Mouse (Mus musculus): ENCODE measurements around the gene Efnb3.

Efnb3 gene

DNA sequence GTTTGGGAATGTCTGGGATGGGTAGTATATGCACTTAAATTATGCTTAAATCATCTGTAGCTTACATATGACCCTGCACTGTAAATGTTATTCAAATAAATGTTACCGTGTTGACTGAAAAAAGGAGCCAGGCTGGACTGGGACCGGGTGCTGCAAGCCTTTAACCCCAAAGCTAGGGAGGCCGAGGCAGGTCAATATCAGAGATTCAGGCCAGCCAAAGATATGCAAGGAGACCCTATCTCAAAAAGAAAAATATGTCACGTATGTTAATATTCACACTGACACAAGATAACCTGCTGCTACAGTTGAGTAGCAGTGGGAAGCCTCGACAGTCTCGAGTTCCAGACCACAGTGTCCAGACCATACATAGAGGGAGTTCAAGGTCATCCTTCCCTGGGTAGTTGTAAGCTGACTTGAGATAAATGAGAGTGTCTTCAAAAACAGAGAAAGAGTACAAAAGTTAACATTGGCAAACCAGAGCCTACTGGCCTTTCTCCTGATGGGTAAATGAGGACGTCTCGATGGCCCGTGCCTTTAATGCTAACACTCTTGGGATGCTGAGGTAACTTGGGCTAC, 22.3 kb upstream of the Efnb3 start:
- DNase-seq (ENCODE audit: low spot score in 2 of 2) = no peak

DNA sequence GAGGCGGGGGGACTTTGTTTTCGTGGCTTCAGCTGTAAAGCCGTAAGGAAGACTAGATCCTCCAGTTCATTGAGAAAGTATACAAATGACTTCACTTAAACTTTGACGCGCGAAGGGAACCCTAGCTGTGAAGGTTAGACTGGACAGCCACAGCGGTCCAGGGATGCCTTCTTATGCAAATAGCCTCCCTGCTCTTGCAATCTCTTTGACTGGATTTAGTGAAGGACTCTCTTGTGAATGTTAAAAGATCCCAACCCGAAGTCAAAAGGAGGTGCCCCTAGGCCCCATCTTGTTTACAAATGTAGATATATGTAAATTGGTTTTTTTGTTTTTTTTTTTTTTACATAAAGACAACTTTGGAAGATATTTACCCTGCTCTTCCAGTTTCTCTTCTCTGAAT, 21.8 kb upstream of the Efnb3 start:
- no peak for DNase-seq (ENCODE audit: low spot score in 2 of 2)

- peak; percentile 87 for DNase-seq (ENCODE audit: low spot score in 2 of 2)
These were observed 21.2 kb upstream of the Efnb3 start for GRCm38 (mm10) chr11:69581147-69581688.

DNA sequence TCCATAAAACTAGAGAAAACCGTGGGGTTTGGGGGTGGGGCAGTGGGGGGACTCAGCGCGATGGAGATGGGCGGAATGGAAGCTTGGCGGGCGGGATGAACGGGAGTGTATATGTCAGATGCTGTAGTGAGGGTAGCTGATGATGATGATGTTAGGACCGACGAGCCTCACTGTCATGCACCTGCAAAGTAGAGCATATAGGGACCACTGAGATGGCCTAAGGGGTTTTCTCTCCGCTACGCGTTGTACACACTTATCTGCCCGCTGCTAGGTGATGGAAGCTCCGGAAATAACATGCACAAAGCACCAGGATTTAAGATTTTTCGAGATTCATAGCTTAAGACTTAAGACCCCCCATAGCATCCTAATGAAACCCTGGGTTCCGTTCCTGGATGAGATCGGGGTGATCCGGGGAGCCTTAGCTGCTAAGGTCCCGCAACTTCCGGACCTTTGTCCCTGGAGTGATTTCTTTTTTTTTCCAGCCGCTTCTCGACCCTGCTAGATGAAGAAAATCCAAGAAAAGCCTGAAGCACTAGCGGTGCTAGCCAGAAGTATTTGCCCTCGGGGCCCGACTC, 20.7 kb upstream of the Efnb3 start:
- no peak for DNase-seq (ENCODE audit: low spot score in 2 of 2)

DNA sequence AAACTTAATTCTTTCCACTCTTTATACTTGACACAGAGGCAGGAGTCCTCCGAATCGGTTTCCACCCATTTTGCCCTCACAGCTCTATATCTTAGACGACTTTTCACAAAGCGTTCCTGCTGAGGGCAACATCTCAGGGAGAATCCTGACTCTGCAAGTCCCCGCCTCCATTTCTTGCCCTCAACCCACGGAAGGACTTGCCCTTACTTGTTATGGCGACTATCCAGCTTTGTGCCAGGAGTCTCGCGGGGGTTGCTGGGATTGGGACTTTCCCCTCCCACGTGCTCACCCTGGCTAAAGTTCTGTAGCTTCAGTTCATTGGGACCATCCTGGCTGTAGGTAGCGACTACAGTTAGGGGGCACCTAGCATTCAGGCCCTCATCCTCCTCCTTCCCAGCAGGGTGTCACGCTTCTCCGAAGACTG, 20.1 kb upstream of the Efnb3 start, which contains the start of the genes Wrap53 and Trp53:
Gene Wrap53, minus strand, starts transcription at position 165 of the 424 bp plus-strand sequence.
Gene Trp53, plus strand, starts transcription at position 269 of the 424 bp plus-strand sequence.
- DNase-seq (ENCODE audit: low spot score in 2 of 2) = peak; percentile 87 to 88

- DNase-seq (ENCODE audit: low spot score in 2 of 2) = peak; percentile 95
These were observed 19.4 kb upstream of the Efnb3 start for GRCm38 (mm10) chr11:69579128-69580017.

- DNase-seq (ENCODE audit: low spot score in 2 of 2) = no peak
These were observed 18.3 kb upstream of the Efnb3 start for GRCm38 (mm10) chr11:69578301-69578700.

DNA sequence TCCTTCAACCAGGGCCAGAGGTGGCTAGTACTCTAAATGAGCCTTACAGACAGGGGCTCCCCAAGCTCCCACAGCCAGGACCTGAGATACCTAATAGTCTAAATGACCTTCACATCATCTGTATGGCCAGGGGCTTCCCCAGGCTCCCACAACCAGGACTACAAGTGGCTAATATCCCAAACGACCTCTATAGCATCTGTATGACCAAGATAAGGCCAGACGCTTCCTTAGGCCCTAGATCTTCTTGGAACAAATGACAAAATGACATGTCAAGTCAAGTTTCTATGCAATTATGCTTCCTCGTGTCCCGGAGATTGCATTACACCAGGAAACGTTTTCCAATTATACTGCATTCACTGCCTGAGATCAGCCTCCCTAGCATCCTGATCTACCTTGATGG, 16.3 kb upstream of the Efnb3 start:
- DNase-seq (ENCODE audit: low spot score in 2 of 2) = no peak

- DNase-seq (ENCODE audit: low spot score in 2 of 2) = no peak
These were observed 15.2 kb upstream of the Efnb3 start for GRCm38 (mm10) chr11:69575220-69575619.

GRCm38 (mm10) chr11:69565131-69565530, 5.1 kb upstream of the Efnb3 start:
- no peak for DNase-seq (ENCODE audit: low spot score in 2 of 2)

GRCm38 (mm10) chr11:69564391-69564790, 4.4 kb upstream of the Efnb3 start:
- no peak for DNase-seq (ENCODE audit: low spot score in 2 of 2)

- no peak for DNase-seq (ENCODE audit: low spot score in 2 of 2)
These were observed 3.4 kb upstream of the Efnb3 start for GRCm38 (mm10) chr11:69563373-69563772.

GRCm38 (mm10) chr11:69560896-69561854, 1.2 kb upstream of the Efnb3 start:
- no peak for DNase-seq (ENCODE audit: low spot score in 2 of 2)

GRCm38 (mm10) chr11:69559183-69559582, 822 bp downstream of the Efnb3 start:
- DNase-seq (ENCODE audit: low spot score in 2 of 2) = no peak

GRCm38 (mm10) chr11:69558756-69559155, 1.2 kb downstream of the Efnb3 start:
- no peak for DNase-seq (ENCODE audit: low spot score in 2 of 2)

- no peak for DNase-seq (ENCODE audit: low spot score in 2 of 2)
These were observed 2.5 kb downstream of the Efnb3 start for GRCm38 (mm10) chr11:69557381-69557958.

DNA sequence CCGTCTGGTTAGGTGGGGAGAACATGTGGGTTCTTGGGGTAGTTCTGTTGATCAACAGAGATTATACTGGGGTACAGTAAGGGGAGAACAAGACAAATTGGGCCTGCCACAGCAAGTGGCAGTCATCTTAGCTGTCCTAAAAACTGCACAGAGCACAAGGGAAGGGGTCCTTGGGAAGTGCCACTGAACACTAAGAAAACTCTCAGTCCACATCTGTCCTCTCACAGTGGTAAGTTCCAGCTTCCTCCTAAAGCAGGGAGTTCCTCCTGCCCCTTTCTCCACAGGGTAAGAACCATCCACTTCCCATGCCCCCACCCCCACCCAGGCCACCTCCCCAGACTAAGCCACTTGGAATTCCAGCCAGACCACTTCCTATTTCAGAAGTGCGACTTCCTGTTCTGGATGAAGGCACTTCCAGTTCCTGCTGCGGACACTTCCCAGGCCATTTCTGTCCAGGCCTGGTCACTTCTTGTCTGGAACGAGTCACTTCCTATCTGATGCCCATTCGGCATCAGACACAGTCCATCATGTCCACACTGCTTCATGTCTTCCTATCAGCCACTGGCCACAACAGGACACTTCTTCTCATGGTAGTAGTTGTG, 5.4 kb downstream of the Efnb3 start:
- no peak for DNase-seq (ENCODE audit: low spot score in 2 of 2)

DNA sequence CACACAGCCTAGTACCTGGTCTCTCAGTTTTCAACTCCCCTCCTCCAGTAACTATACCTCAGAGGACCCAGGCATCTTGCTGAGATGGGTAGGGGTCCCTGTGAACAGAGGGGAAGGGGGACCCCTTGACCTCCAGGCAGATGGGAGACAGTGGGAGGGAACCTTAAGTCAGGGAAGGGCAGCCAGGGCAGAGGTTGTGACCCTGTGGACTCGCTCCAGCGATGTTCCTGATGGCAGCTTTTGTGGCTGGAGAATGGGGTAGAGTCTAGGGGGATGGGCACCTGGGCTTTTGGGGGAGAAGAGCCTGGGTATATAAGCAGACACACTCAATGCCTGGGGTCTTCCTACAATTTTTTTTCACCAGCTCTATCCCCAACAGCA, 6.7 kb downstream of the Efnb3 start:
- no peak for DNase-seq (ENCODE audit: low spot score in 2 of 2)

DNA sequence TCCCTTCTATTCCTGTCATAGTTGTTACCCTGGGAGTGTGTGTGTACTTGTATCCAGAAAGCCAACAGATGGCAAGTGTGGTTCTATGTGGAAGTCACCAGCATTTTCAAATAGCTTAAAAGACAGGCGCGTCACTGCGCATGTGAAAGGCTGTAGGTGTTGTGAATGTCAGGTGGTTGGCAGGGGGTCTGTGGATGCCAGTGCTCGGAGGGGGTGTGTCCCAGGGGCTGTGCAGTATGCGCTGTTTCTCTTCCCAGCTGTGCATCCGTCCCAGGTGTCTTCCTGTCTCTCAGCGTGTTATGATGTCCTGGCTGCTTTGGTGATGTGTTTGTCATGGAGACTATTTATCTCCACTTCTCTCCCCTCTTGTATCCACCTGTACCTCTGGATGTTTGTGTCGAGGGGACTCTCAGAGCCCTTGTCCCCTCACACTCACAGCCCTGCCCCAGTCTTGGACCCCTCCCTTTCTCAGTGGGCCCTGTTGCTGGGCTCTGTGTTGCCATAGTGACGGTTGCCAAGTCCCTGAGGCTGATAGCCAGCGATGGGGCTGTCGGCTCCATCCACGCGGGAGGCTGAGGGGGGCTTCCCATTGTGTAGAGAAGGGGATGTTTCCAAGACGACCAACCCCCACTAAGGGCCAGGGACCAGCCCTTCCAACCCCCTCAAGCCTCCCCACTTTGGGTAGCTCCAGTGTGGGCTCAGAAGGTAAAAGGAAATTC, 7.2 kb downstream of the Efnb3 start:
- peak; percentile 67 to 70 for DNase-seq (ENCODE audit: low spot score in 2 of 2)

DNA sequence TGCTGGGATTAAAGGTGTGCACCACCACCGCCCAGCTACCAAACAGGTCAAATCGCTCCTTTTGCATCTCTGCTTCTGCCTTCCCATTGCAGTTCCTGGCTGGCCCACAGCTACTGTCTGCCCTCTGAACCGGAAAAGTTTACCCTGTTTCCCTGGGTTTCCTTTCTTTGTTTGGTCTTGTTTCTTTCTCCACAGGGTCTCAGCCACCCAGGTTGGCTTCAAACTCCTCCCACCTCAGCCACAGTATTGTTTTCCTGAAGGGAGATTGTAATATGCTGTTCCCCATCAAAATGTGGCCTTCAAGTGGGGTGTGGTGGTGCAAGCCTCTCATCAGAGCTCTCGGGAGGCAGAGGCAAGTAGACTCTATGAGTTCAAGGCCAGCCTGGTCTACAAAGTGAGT, 8.7 kb downstream of the Efnb3 start:
- no peak for DNase-seq (ENCODE audit: low spot score in 2 of 2)
